Mouse (Mus musculus) 3134 (cell line): Measurements from ENCODE around the gene Slc12a5.

Source experiments
- DNase-seq: peaks from one replicate; pipeline ENCODE4 v3.0.0-alpha.2; 2011; ENCODE audit warnings: low spot score; ENCODE audit not compliant: insufficient read length; ENCODE audit errors: extremely low read depth

The Slc12a5 gene

DNA sequence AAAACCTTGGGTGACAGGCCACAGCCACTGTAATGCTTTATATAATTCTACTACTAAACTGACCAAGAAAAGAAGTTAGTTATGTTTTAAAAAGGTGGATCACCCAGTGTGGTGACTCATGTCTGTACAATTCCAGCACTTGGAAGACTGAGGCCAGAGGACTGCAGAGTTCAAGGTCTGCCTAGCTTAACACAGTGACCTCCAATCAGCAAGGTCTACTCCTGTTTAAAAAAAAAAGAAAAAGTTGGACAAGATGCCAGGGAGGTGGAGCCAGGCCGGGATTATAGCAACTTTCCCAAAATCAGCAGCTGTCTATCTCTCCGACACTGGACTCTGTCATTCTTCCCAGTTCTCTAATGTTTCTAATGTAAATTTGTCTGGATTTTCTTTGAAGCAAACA lies 49.0 kb downstream of the Slc12a5 start:
- no peak for DNase-seq

DNA sequence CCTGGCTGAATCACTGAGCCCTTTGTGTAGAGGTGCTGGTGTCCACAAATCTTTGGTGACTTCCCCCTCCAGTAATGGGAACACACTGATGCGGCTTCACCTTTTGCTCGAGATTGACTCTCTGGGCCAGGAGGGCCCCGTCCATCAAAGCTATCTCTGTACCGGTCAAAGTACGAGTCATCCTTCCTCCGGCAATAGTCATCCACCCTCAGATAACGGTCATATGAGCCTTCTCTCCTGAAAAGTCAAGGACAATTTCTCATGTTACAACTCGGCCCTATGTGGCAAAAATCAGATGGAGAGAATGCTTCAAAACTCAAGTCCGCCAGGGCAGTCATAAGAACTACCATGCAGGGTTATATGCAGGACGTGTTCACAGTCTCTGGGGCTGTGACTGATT lies 49.7 kb downstream of the Slc12a5 start:
- DNase-seq, result no peak

DNA sequence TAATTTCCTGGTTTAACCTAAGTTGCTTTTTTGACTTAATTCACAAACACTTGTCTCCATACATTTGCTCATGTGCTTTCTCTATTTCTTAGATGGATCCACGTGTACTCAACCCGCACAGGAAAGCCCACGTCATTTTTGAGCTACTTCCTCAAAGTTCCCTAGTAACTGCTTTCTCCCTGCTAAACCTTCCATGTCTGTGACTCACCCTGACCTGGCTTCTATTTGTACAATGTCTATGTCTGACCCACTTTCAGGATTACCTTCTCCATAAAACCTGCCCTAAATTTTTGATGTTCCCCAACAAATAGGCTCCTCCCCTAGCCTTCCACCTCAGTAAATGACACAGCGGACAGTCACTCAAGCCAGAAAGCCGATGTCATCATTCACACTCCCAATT lies 54.3 kb downstream of the Slc12a5 start:
- no peak for DNase-seq

DNA sequence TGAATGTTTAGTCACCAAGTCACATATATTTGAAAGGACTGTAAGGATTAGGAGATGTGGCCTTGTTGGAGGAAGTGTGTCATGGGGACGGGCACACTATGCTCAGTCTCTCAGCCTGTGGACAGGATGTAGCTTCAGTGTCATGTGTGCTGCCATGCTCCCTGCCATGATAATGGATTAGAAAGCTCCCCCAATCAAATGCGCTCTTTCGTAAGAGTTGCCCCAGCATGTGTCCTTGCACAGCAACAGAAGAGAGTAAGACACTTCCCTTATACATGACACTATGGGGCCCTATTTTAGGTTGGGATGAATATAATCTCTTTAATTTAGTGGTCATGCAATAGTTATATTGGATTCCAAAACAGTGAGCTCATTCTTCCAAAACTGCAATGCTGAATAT lies 59.9 kb downstream of the Slc12a5 start:
- no peak for DNase-seq

DNA sequence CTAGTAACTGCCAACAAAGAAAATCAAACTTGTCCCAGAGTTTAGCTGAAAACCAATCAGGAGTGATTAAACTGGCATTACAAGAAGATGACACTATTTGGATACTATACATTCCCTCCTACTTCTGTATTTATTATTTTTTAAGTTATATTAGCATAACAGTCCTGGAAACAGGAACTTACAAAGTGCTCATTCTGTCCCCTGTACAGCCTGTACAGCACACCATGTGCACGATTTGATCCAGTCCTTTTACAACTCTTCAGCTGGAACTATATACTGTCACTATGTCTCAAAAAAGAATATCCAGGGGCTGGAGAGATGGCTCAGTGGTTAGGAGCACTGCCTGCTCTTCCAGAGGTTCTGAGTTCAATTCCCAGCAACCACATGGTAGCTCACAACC lies 66.6 kb downstream of the Slc12a5 start:
- DNase-seq, result no peak

DNA sequence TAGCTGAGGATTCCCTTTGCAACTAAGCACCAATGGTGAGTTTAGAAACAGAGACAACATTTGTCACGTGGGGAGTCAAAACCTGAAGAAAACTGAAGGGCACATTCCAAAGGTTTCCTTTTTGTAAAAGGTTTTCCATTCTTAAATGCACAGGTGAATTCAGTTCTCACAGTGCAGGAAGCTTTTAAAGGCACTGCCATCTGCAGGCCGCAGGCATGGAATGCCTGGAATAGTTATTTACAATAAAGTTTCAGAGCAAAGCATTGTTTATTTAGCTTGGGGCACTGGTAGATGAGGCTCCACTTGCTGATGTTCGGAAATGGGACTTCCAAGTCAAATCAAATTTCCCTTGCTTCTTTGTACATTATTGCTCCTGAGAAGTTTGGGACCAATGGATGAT lies 71.9 kb downstream of the Slc12a5 start:
- DNase-seq, result no peak

DNA sequence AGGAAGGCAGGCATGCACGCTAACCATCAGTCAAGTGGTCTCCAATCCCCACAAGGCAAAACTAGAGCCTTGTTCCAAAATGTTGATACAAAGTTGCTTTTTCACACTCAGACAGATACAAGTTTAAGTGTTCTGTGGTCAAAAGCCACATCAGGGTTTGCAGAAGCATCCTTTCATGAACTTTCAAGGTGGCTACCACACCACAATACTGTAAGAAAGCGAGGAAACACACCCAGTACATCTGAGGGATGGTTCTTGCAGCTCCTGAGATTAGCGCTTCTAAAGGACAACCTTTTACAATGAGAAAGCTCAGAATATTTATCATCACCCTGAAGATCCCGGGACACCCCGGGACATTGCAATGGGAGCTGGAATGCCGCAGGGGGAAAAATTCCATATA lies 72.7 kb downstream of the Slc12a5 start:
- no peak for DNase-seq

DNA sequence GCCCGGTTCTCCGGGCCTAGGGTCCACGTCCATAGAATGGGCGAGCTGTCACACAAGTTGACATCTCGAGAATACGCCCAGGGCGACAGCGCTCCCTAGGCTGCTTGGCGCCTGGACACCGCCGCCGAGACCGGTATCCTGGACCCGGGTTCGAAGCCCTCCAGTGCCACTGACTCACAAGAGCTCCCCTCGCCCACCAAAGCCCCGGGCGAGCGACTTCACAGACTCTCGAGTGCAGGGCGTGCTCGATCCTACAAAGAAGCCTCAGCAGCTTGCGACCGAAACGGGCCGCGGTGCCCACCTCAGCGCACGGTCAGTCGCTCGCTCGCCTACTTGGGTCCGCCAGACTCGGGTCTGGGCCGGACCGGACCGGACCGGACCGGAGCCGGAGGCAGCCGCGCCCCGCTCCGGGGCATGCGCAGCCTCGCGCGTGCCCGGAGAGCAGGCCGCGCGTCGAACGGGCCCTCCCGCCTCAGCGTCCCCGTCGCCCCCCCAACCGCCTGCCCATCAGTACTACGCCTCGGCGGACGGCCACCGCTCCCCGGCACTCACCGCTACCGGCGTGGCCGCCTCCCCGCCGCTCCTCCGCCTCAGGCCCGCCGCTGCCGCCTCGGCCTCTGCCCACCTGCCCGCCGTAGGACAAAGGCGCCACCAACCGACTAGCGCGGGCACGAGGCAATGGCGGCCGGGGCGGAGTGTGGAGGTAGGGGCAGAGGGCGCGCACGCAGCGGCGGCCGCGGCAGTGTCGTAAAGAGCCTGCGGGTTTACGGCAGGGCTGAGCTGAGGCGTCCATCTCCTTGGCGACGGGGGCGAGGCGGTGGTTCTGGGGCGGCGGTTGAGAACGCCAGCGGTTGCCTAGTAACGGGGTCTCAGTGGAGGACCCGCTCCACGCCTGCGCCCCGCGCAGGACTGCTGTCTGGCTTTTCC lies 73.8 kb downstream of the Slc12a5 start, which contains the start of gene Ncoa5:
Gene Ncoa5 (minus strand): TSS at position 737 of the 927 bp plus-strand sequence.
- DNase-seq, result peak; percentile 94

DNA sequence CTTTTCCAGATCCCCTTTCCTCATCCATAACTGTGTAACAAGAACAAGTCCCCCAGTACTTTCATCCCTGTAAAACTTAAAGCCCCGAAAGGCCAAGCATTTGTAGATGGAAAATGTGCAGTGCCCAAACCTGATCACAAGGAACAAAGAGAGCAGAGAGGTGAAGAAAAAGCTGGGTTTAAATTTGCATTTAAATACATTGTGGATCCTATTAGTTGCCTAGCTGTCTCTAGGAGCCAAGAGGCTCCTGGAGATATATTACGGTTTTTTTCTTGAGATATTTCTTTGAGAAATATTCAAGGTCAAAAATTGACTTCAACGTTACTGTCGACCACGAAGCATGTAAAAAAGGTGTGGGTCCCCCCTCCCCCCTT lies 74.4 kb downstream of the Slc12a5 start:
- DNase-seq, result no peak

DNA sequence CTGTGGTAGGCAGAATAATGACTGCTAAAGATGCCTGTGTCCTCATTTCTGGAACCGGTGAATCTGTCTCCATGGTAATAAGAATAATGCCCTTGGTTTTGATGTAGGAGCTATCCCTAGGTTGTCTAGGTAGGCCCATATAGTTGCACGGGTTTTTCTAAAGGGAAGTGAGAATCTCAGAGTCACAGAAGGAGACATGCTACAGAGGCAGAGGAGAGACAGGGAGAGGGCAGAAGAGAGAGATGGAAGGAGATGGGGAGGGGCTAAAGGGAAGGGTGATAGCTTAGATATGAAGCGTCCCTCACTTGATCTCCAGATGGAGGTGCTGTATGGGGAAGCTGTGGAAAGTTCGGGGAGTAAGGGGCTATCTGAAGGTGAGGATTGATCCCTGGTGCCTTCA lies 76.8 kb downstream of the Slc12a5 start:
- no peak for DNase-seq

DNA sequence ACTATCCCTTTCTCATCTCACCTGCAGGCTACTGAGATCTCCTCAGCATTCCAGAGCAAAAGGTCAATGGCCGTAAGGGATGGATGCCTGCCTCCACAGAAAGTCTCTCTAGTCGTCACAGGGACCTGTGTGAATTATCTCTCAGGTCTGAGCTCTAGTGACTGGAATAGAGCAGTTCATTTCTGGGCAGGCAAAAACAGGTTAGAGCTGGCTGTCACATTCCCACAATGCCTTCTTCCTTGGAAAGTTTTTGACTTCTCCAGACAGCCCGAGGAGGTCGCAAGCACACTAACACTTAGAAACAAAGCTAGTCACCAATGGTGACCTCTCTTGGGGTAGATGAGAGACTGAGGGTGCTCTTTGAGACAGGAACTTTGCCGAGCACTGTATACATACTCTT lies 81.5 kb downstream of the Slc12a5 start:
- no peak for DNase-seq

DNA sequence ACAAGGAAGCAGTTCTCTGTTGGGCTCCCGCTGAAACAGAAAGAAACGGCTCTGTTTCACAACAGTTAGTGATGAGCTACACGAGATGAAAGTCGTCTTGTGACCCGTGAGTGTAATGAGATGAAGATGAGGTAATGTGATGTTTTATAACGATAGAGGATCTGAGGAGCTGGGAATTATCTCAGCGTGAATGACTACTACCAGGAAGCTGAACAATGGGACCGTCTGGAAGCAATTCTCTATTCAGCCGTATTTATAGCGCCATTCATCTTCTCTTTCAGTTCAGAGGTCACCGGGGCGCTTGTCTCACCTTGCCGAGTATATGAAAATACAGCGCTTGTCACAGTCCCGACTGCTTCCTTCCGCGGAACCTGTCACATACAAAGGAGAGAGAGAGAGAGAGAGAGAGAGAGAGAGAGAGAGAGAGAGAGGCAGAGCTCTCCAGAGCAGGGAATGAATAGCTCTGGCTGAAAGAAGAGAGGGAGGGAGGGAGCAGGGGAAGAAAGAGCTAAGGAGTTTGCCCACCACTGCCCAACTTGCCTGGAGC lies 82.6 kb downstream of the Slc12a5 start:
- DNase-seq, result no peak

DNA sequence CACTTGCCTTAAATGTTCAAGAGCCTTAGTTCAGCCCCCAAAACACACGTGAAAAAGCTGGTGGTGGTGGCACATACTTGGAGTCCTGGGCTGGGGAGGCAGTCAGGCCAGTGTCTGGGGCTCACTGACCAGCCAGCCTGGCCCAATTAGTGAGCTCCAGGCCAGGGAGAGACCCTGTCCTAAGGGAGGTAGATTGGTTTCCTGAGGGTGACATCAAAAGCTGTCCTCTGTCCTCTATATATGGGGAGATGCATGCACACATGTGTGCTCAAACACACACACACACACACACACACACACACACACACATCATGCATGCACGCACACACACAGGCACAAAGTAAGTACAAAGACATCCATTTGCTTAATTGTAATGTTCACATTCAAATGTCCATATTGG lies 83.1 kb downstream of the Slc12a5 start:
- DNase-seq, result no peak

DNA sequence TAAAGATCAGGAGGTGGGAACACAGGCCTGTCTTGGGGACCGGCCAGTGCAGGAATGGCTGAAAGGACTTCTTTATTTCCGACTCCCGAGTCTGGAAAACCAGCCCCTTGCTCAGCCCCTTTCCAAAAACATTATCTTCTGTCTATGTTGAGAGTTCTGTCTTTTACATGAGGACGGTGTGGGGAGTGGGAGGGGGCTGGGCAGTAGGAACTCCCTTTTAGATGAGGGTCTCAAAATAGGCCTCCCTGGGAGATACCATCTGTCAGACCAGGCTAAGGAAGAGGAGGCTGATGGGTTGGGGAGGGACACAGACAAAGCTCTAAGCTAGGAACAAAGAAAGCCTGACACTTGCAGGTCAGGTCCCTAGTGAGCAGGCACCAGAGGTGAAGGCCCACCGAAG lies 88.4 kb downstream of the Slc12a5 start:
- DNase-seq, result no peak
